Mouse (Mus musculus): ENCODE results near the gene Zmiz2.

DNA sequence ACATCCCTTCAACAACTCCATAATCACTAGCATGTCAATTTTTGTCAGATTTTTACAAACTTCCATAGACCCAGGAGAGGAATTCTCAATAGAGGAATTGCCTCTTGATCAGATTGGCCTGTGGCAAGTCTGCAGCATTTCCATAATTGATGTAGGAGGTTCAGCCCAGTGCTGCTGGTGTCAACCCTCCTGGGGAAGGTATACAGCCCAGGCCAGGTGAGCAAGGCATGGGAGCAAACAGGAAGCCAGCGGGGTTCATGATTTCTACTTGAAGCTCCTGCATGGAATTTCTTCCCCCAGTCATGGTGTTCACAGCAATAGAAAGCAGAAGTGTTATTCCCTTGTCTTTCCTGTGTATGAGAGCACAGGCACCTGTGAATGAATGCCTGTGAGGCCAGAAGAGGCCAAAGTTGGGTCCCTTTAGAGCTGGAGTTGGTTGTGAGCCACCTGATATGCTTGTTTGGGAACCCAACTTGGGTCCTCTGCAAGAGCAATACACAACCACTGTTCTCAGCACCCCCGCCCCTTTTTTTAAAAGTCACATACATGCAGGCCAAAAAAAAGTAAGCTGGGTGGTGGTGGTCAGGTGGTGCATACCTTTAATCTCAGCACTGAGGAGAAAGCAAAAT, 32.0 kb downstream of the Zmiz2 start:
- TF ChIP-seq GATA1 (IDR thresholded peaks at IDR 0.05; ENCODE audit: borderline replicate concordance, low read length) (no peak), FLI1 (IDR thresholded peaks at IDR 0.05; ENCODE audit: low read length) (no peak)

Measured in megakaryocyte, embryonic 14.5 days (primary cell).